Mouse (Mus musculus) spleen, adult 2 months (tissue): ENCODE measurements around the gene Sell. TPM values are rescaled to one million over a fixed set of nuclear protein-coding genes. Genes with fewer than 3 reads are reported as not detected.

Source experiments
- DNase-seq, 2 experiments: peaks; one replicate each; pipeline versions ENCODE4 v3.0.0 to v3.0.0-alpha.2; 2012 to 2021; ENCODE audit warnings: low spot score in 2 of 2, low read depth in 1 of 2
- H3K27ac ChIP-seq: fragments of 200-500 bp; 2 replicates; pipeline ENCODE4 v1.5.1; 2012; ENCODE audit warnings: low read length, inconsistent platforms; ENCODE audit not compliant: insufficient read depth
- H3K27me3 ChIP-seq: fragments of 200-500 bp; 2 replicates; pipeline ENCODE4 v1.6.1; 2012; ENCODE audit warnings: mild to moderate bottlenecking, moderate library complexity, low read length, inconsistent platforms; ENCODE audit not compliant: control insufficient read depth, insufficient read depth
- H3K36me3 ChIP-seq: fragments of 200-500 bp; 2 replicates; pipeline ENCODE4 v1.6.1; 2012; ENCODE audit warnings: mild to moderate bottlenecking, low read length, inconsistent platforms; ENCODE audit not compliant: control insufficient read depth, insufficient read depth
- H3K4me1 ChIP-seq: fragments of 200-500 bp; 2 replicates; pipeline ENCODE4 v1.6.1; 2011; ENCODE audit warnings: inconsistent platforms; ENCODE audit not compliant: control insufficient read depth, insufficient read depth, insufficient read length
- H3K4me3 ChIP-seq: fragments of 200-500 bp; 2 replicates; pipeline ENCODE4 v1.5.1; 2011; ENCODE audit warnings: mild to moderate bottlenecking, inconsistent platforms; ENCODE audit not compliant: insufficient read depth, insufficient read length; ENCODE audit errors: extremely low read depth
- CTCF ChIP-seq: fragments of 200-500 bp; IDR thresholded peaks from 2 replicates; pipeline ENCODE4 v1.5.1; 2011; ENCODE audit warnings: mild to moderate bottlenecking, inconsistent platforms; ENCODE audit not compliant: insufficient read depth, insufficient read length, insufficient replicate concordance; ENCODE audit errors: extremely low read depth
- POLR2A ChIP-seq: fragments of 200-500 bp; IDR thresholded peaks from 2 replicates; pipeline ENCODE4 v1.6.1; 2011; ENCODE audit warnings: low read depth, low read length, inconsistent platforms
- WGBS: fragments of 180-500 bp; shearing (Covaris S2); methylation state at CpG from one replicate; pipeline ENCODE4 v1.1.7; 2018; 5-methylcytosine and 5-hydroxymethylcytosine counted together
- polyA plus RNA-seq: library from polyadenylated mRNA; depleted of rRNA; stranded (reverse); fragments of >200 nt; gene quantifications from 2 replicates; pipeline ENCODE4 v1.2.3, GENCODE M21; 2012; rRNA removed

Gene Sell
- polyA plus RNA-seq, 1 experiment = 72.4 TPM

DNA sequence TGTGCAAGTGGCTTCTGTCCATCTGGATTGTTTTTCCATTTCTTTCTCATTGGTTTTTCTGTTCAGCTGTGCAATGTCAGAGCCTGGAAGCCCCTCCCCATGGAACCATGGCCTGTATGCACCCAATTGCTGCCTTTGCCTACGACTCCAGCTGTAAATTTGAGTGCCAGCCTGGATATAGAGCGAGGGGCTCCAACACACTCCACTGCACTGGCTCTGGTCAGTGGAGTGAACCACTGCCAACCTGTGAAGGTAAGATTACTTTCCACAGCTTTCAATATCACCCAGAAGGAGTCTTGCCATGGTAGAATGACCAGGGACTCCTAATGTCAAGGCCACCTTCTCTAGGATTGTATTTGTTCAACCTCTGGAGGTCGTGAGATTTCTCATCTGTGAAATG is 68.2 kb downstream of the Sell start:
- Histone ChIP-seq H3K4me3 (no peak overlapping the region), H3K36me3 (no peaks in the 10 kb centered on the region), H3K27ac (no peak overlapping the region), H3K4me1 (peaks cover 6% of the 10 kb centered on the region; the same call in 1 of the 2 replicates), H3K27me3 (no peaks in the 10 kb centered on the region)
- TF ChIP-seq POLR2A (no peak), CTCF (no peak)
- WGBS = 83% methylated on average over 3 of the region's 3 CpGs
- no peak for DNase-seq

- Histone ChIP-seq H3K36me3 (no peaks in the 10 kb centered on the region), H3K27me3 (no peaks in the 10 kb centered on the region), H3K27ac (no peak overlapping the region), H3K4me1 (peaks cover 20% of the 10 kb centered on the region; the same call in 1 of the 2 replicates), H3K4me3 (no peak overlapping the region)
- DNase-seq = no peak
- WGBS = 80% methylated on average over 1 of the region's 1 CpGs
- no peak for TF ChIP-seq POLR2A
Measured at GRCm38 (mm10) chr1:164132609-164133008, 70.8 kb downstream of the Sell start.

Other genes with a start within 250 kb of the Sell start
- gene Scyl3, start 132.9 kb upstream of the Sell start, polyA plus RNA-seq = 8.5 TPM in 2 replicates
- gene BC055324, start 67.2 kb upstream of the Sell start, polyA plus RNA-seq = 1.2 and 1.5 TPM in 2 replicates
- gene Mettl18, start 67.1 kb upstream of the Sell start, polyA plus RNA-seq = 0.52 and 0.74 TPM in 2 replicates
- 0.09 and 0.13 TPM in 2 replicates for gene Sele, start 13.7 kb upstream of the Sell start, polyA plus RNA-seq
- 2.2 and 2.8 TPM in 2 replicates for gene Selp, start 53.3 kb downstream of the Sell start, polyA plus RNA-seq
- 2.0 and 2.3 TPM in 2 replicates for gene F5, start 89.9 kb downstream of the Sell start, polyA plus RNA-seq
- 2.9 and 4.2 TPM in 2 replicates for gene Slc19a2, start 187.1 kb downstream of the Sell start, polyA plus RNA-seq
- 0.92 and 1.0 TPM in 2 replicates for gene Ccdc181, start 213.6 kb downstream of the Sell start, polyA plus RNA-seq
- 2.5 and 3.8 TPM in 2 replicates for gene Nme7, start 242.1 kb downstream of the Sell start, polyA plus RNA-seq
- 1.1 and 1.3 TPM in 2 replicates for gene Blzf1, start 245.5 kb downstream of the Sell start, polyA plus RNA-seq